Mouse (Mus musculus) lung, postnatal 0 days (tissue): ENCODE results near the gene Fnbp1l.

Source experiments
- CTCF ChIP-seq: IDR thresholded peaks from 2 replicates; pipeline ENCODE4 v1.5.1; 2016; ENCODE audit warnings: antibody characterized with exemption, mild to moderate bottlenecking
- EP300 ChIP-seq: IDR thresholded peaks from 2 replicates; pipeline ENCODE4 v1.6.1; 2016; ENCODE audit warnings: antibody characterized with exemption, mild to moderate bottlenecking, control low read depth

DNA sequence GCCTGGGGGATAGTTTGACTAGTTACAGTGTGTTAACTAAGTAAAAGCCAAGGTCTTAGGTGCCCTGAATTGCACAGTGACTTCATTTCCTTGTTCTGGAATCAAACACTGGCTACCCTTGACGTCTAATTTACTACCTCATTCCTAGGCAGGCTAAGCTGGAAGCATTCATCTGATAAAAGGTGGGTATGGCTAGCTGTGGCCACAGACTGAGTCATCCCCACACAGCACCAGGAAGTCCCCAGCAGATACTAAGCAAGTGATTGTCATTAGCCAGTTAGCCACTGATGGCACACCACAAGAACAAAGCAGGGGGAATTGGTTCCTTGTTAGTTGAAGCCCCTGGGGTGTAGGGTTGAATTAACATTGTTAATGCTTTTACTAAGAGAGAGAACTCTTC, 98.2 kb downstream of the Fnbp1l start:
- TF ChIP-seq CTCF (no peak), EP300 (no peak)
